Mouse (Mus musculus) subcutaneous adipose tissue, adult 2 months (tissue): ENCODE data around the gene Foxe1. TPM values are rescaled to one million over a fixed set of nuclear protein-coding genes. Genes with fewer than 3 reads are reported as not detected.

Experiments
- polyA plus RNA-seq: library from polyadenylated mRNA; depleted of rRNA; stranded (reverse); fragments of >200 nt; gene quantifications from 2 replicates; pipeline ENCODE4 v1.2.3, GENCODE M21; 2012; ENCODE audit warnings: low replicate concordance; rRNA removed

Gene Foxe1
- not detected in 2 replicates for polyA plus RNA-seq

GRCm38 (mm10) chr4:46343596-46344260, at the start of gene Foxe1:
TSS of gene Foxe1 (plus strand) at chr4:46343609.

GRCm38 (mm10) chr4:46389013-46389611, 45.7 kb downstream of the Foxe1 start, which contains the start of gene Trmo:
TSS of gene Trmo (minus strand) at chr4:46389437.

Other genes starting within 250 kb of the Foxe1 start
- gene Ncbp1, start 205.0 kb upstream of the Foxe1 start, polyA plus RNA-seq = 30.6 and 35.1 TPM in 2 replicates
- gene Tstd2, start 204.9 kb upstream of the Foxe1 start, polyA plus RNA-seq = 19.3 and 23.6 TPM in 2 replicates
- gene Xpa, start 147.3 kb upstream of the Foxe1 start, polyA plus RNA-seq = 13.6 and 30.2 TPM in 2 replicates
- 3.9 and 8.4 TPM in 2 replicates for gene Trmo, start 45.8 kb downstream of the Foxe1 start, polyA plus RNA-seq
- not detected in 2 replicates for gene Hemgn, start 69.9 kb downstream of the Foxe1 start, polyA plus RNA-seq
- gene Anp32b, start 107.3 kb downstream of the Foxe1 start, polyA plus RNA-seq = 4.2 and 22.5 TPM in 2 replicates
- gene Nans, start 145.6 kb downstream of the Foxe1 start, polyA plus RNA-seq = 23.7 and 33.6 TPM in 2 replicates
- 14.2 and 19.4 TPM in 2 replicates for gene Trim14, start 192.5 kb downstream of the Foxe1 start, polyA plus RNA-seq